Mouse (Mus musculus): ENCODE data around the gene 4921504E06Rik.

4921504E06Rik gene

GRCm38 (mm10) chr2:19505744-19506143 lies 48.0 kb downstream of the 4921504E06Rik start:
- no peak for DNase-seq (ENCODE audit: low read depth, low spot score)

GRCm38 (mm10) chr2:19490262-19490661 lies 63.5 kb downstream of the 4921504E06Rik start:
- no peak for DNase-seq (ENCODE audit: low read depth, low spot score)

DNA sequence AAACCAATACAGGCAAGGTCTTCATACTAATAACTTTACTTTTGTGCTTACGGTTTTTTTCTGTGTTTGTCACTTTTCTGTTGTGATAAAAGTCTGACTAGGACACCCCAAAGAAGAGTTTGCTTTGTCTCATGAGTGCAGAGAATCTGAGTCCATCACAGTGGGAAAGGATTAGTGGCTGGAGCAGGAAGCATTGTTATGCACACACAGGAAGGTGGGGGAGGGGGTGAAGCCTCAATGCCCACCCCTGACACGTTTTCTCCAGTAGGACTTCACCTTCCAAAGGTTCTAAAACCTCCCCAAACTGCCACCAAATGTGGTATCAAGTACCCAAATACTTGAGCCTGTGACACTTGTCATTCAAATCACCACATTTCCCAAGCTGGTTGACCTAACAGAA lies 91.8 kb downstream of the 4921504E06Rik start:
- DNase-seq (ENCODE audit: low read depth, low spot score): no peak

- DNase-seq (ENCODE audit: low read depth, low spot score): no peak
Observed at GRCm38 (mm10) chr2:19458785-19459184, 94.9 kb downstream of the 4921504E06Rik start.

DNA sequence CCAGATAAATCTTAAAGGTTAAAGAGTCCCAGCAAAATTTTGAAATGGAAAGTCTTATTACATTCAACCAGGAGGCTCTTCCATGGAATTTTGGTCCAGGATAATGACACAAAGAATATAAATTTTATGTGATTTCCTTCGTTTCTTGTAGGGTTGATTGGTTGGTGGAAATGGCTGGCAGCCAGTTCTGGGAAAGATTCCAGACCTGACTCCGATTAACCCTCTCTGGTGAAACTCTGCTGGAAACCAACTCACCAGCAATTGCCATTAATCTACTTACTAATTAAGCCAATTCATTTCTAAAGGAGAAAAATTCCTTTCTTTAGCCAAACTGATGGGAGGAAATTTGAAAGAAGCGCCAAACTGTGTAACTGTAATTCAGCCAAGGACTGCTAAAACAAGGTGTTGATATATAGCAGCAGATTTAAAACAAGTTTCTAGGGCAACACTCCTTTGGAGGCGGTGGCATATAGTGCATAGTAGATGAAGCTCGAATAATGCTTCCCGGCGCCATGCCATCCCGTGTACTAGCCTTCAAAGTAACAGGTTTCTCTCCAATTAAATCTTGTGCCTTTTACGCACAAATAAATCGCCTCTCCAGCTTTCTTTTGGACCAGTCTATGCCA lies 97.7 kb downstream of the 4921504E06Rik start:
- DNase-seq (ENCODE audit: low read depth, low spot score): no peak

DNA sequence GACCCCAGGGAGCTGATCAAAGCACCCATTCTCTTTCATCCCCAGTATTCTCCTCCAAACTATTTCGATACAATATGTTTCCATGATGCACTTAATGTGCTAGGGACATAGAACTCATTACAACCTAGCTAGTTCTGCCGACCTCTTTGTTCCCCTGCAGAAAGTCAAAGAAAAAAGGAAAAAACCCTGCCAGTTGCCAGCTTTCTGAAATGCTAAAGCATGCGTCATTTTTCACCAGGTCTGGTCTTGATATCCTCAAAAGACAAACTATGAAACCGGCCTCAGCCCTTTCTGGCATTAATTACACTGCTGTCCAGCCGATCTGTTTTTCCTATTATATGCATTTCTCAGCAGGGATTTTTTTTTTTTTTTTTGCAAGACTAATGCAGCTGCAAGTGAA lies 98.5 kb downstream of the 4921504E06Rik start:
- no peak for DNase-seq (ENCODE audit: low read depth, low spot score)

- DNase-seq (ENCODE audit: low read depth, low spot score): no peak
Observed at GRCm38 (mm10) chr2:19452531-19453055, 101.1 kb downstream of the 4921504E06Rik start.

DNA sequence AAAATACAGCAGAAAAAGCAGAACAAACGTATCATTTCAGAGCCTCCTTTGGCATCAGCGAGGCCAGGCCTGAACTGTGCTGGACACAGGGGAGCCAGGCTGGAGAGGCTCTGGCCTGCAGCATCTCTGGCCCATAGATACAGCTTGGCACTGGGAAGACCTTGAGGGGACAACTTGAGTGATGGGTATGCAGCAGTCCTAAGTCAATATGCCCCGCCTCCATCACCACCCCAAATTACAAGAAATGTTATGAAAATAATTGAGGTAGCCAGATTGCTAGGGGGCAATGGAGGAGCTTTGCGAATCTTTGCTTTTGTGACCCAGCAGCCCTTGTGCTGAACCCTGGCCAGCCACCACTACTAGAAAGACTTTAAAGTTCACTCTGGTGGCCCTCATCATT lies 104.4 kb downstream of the 4921504E06Rik start:
- DNase-seq (ENCODE audit: low read depth, low spot score): no peak

GRCm38 (mm10) chr2:19448042-19448700 lies 105.5 kb downstream of the 4921504E06Rik start:
- DNase-seq (ENCODE audit: low read depth, low spot score): no peak

- no peak for DNase-seq (ENCODE audit: low read depth, low spot score)
Observed at GRCm38 (mm10) chr2:19446746-19447145, 107.0 kb downstream of the 4921504E06Rik start.

GRCm38 (mm10) chr2:19445871-19446501 lies 107.7 kb downstream of the 4921504E06Rik start:
- DNase-seq (ENCODE audit: low read depth, low spot score): no peak

GRCm38 (mm10) chr2:19444931-19445831 lies 108.5 kb downstream of the 4921504E06Rik start, which contains the start of gene Ptf1a:
Gene Ptf1a, plus strand, starts transcription at chr2:19445663.
- no peak for DNase-seq (ENCODE audit: low read depth, low spot score)

- no peak for DNase-seq (ENCODE audit: low read depth, low spot score)
Observed at GRCm38 (mm10) chr2:19444346-19444745, 109.4 kb downstream of the 4921504E06Rik start.

DNA sequence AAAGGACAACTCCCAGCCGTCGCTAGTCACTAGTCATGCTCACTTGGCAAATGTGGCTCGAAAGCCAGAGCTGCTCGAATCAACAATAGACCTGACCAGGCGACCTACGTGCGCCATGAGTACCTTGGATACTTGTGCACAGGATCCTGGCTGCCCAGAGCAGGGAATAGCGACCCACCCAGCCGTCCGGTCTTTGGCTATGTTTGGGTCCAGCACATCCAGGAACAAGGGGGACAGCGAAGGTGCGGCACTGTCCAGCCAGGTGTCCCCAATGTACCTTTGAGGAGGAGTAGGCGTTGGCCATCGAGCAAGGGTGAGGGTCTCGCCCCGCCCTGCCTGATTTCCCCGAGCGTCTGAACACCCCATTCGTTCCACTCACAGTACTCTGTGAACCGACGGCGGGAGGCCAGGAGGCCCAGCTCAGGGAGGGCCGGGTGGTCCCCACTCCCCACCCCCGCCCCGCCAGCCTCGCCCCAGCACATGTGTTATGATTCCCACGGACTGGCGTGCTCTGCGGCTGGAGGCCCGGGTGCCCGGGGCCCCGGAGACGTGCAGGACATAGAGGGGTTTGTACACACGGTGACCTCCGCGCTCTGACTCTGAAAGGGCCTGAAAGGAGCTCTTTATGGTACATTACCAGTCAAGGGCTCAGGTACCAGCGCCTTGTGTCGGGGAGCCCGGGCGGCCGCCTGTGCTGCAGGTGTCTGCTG lies 121.9 kb downstream of the 4921504E06Rik start:
- no peak for DNase-seq (ENCODE audit: low read depth, low spot score)

- DNase-seq (ENCODE audit: low read depth, low spot score): no peak
Observed at GRCm38 (mm10) chr2:19431186-19431585, 122.5 kb downstream of the 4921504E06Rik start.

DNA sequence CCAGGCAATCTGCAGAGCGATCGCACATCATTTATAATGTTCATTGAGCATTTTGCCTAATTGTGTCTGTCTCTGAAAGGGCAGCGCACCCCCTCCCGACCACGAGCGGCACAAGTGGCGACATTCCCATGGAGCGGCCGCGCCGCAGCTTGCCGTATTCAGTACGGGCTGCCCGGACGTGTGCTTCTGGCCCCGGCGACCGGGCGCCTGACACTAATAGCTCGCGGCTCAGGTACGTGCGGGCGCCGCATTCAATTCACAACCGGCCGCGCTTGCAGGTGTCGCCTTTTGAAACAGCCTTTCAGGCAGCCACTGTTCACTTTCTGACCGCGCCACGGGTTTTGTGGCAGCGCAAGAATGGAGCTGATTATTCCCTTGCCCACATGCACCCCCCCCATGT lies 123.0 kb downstream of the 4921504E06Rik start:
- DNase-seq (ENCODE audit: low read depth, low spot score): no peak

DNA sequence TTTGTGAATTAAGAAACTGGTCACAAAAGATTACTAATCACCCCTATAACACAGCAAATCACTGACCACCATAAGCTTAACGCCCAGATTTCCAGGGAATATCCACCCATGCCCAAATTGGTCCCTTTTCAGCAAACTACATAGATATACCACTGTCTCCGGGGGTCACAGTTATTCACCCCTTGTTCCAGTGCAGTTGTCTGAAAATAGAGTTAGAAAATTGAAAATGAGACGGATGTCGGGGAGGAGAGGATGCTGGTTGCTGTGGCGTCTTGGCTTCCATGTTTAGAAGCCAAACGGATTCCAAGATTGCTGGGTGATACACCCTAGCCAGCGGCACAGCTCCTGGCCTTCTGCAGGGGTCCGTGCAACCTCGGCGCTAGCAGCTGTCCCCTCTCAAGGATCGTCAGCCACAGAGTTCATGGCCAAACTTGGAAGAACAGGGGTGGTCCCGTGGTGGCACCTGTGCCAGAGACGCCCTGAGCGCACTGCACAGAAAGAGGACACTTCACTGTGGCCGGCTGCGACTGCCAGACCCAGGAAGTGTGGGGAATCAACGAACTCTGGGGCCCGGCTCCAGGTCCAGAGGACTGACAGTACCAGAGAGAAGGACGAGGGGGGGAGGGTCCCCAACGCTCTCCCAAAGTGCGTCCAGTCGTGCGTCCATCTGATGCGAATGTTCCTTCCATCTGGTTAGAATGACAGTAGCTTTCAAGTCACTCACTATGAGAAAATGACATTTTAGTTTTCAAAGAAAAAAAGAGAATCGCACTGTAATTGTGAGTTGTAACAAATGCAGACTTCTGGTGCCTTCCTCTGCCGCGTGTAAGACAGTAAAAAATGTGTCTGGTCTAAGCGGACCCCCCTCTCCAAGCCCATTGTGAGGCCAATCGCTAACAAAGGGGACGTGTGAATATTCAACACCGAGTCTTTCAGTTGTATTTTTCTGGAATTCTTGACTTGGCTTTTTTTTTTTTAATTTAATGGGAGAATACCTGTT lies 123.7 kb downstream of the 4921504E06Rik start:
- no peak for DNase-seq (ENCODE audit: low read depth, low spot score)

GRCm38 (mm10) chr2:19429031-19429430 lies 124.7 kb downstream of the 4921504E06Rik start:
- DNase-seq (ENCODE audit: low read depth, low spot score): peak; percentile 81

DNA sequence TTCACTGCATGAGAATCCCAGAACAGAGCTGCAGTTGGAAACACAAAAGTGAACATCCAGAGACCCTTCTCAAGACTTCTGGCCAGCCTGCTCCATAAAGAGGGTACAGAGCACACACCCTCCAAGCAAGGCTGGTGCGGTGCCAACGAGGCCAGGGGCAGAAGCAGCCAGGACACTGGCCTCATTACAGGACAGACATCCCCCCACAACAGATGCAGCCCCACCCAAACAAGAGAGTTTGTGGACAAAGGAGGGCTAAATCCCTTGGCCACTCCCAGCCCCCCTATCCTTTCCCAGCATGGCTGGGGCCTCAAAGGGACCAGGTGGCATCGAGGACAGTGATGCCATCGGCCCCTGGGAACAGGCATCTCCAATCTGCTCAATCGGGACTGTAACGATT lies 130.6 kb downstream of the 4921504E06Rik start:
- no peak for DNase-seq (ENCODE audit: low read depth, low spot score)

- no peak for DNase-seq (ENCODE audit: low read depth, low spot score)
Observed at GRCm38 (mm10) chr2:19422226-19422625, 131.5 kb downstream of the 4921504E06Rik start.

Measured in mesoderm, embryonic 11.5 days (tissue).